Mouse (Mus musculus) kidney, embryonic 15.5 days (tissue): ENCODE results near the gene Phf14. TPM values are rescaled to one million over a fixed set of nuclear protein-coding genes. Genes with fewer than 3 reads are reported as not detected.

Experiments used
- ATAC-seq: fragments of 200-750 bp; cut with Nextera tagmentation; replicated peaks from 2 replicates; pipeline ENCODE4 v1.8.0; 2017; ENCODE audit warnings: moderate TSS enrichment; ENCODE audit not compliant: low FRiP score
- H3K27ac ChIP-seq: fragments of 300-500 bp; sonication (generic); 2 replicates; pipeline ENCODE4 v1.5.1; 2015; ENCODE audit warnings: mild to moderate bottlenecking, inconsistent platforms
- H3K27me3 ChIP-seq: fragments of 300-500 bp; sonication (generic); 2 replicates; pipeline ENCODE4 v1.6.1; 2015; ENCODE audit warnings: inconsistent platforms
- H3K36me3 ChIP-seq: fragments of 300-500 bp; sonication (generic); 2 replicates; pipeline ENCODE4 v1.6.1; 2015; ENCODE audit warnings: inconsistent platforms
- H3K4me1 ChIP-seq: fragments of 300-500 bp; sonication (generic); 2 replicates; pipeline ENCODE4 v1.6.1; 2015; ENCODE audit warnings: inconsistent platforms
- H3K4me2 ChIP-seq: fragments of 300-500 bp; sonication (generic); 2 replicates; pipeline ENCODE4 v1.6.1; 2015; ENCODE audit warnings: moderate library complexity, mild to moderate bottlenecking, inconsistent platforms
- H3K4me3 ChIP-seq: fragments of 300-500 bp; sonication (generic); replicated peaks from 2 replicates; pipeline ENCODE4 v1.5.1; 2015; ENCODE audit warnings: mild to moderate bottlenecking, inconsistent platforms
- H3K9ac ChIP-seq: fragments of 300-500 bp; sonication (generic); 2 replicates; pipeline ENCODE4 v1.6.1; 2015; ENCODE audit warnings: mild to moderate bottlenecking, inconsistent platforms
- H3K9me3 ChIP-seq: fragments of 300-500 bp; sonication (generic); replicated peaks from 2 replicates; pipeline ENCODE4 v1.6.1; 2016; ENCODE audit warnings: inconsistent platforms
- WGBS: fragments of 180-500 bp; shearing (Covaris S2); methylation state at CpG from one replicate; pipeline ENCODE4 v1.1.7; 2015; ENCODE audit warnings: mixed read lengths; 5-methylcytosine and 5-hydroxymethylcytosine counted together
- polyA plus RNA-seq: library from polyadenylated mRNA; unstranded; fragments of >200 nt; fragmentation: Nextera tagmentation; extraction: Ambion mirVana; gene quantifications from 2 replicates; pipeline ENCODE4 v1.2.1, GENCODE M21; 2015

Gene Phf14
- polyA plus RNA-seq, 1 experiment from 2014 or later: 69.7 TPM

GRCm38 (mm10) chr6:12077338-12077737, 169.7 kb downstream of the Phf14 start:
- H3K9ac ChIP-seq: no peak overlapping the region
- no peak overlapping the region for H3K27ac ChIP-seq
- peaks cover 11% of the 10 kb centered on the region for H3K36me3 ChIP-seq
- H3K9me3 ChIP-seq: no peaks in the 10 kb centered on the region
- no peak overlapping the region for H3K4me2 ChIP-seq
- 63% methylated on average over 7 of the region's 7 CpGs for WGBS
- H3K27me3 ChIP-seq: no peaks in the 10 kb centered on the region
- 0 out of 2 replicates have a peak, but pooled peaks cover 3% of the 10 kb centered on the region for H3K4me1 ChIP-seq
- H3K4me3 ChIP-seq: no peak overlapping the region
- no peak for ATAC-seq

GRCm38 (mm10) chr6:12077880-12078618, 170.4 kb downstream of the Phf14 start:
- WGBS: 80% methylated on average over 8 of the region's 8 CpGs
- Histone ChIP-seq H3K9ac (no peak overlapping the region), H3K27ac (no peak overlapping the region)

GRCm38 (mm10) chr6:12079260-12079659, 171.7 kb downstream of the Phf14 start:
- no peak overlapping the region for H3K4me2 ChIP-seq
- H3K4me3 ChIP-seq: no peak overlapping the region
- H3K4me1 ChIP-seq: 0 out of 2 replicates have a peak, but pooled peaks cover 8% of the 10 kb centered on the region
- no peaks in the 10 kb centered on the region for H3K9me3 ChIP-seq
- H3K27me3 ChIP-seq: no peaks in the 10 kb centered on the region
- ATAC-seq: no peak
- H3K27ac ChIP-seq: no peak overlapping the region
- H3K36me3 ChIP-seq: peaks cover 17% of the 10 kb centered on the region
- 90% methylated on average over 4 of the region's 4 CpGs for WGBS
- no peak overlapping the region for H3K9ac ChIP-seq

More at GRCm38 (mm10) chr6:12077880-12078618, 170.4 kb downstream of the Phf14 start:
- Histone ChIP-seq H3K4me2 (no peak overlapping the region), H3K4me3 (no peak overlapping the region), H3K4me1 (0 out of 2 replicates have a peak, but pooled peaks cover 8% of the 10 kb centered on the region), H3K27me3 (no peaks in the 10 kb centered on the region), H3K9me3 (no peaks in the 10 kb centered on the region), H3K36me3 (peaks cover 12% of the 10 kb centered on the region)
- no peak for ATAC-seq

GRCm38 (mm10) chr6:12080423-12080822, 172.8 kb downstream of the Phf14 start:
- no peaks in the 10 kb centered on the region for H3K27me3 ChIP-seq
- no peak overlapping the region for H3K4me2 ChIP-seq
- no peak overlapping the region for H3K4me3 ChIP-seq
- H3K4me1 ChIP-seq: 0 out of 2 replicates have a peak, but pooled peaks cover 8% of the 10 kb centered on the region
- no peak overlapping the region for H3K9ac ChIP-seq
- H3K36me3 ChIP-seq: peaks cover 17% of the 10 kb centered on the region
- ATAC-seq: no peak
- WGBS: 52% methylated on average over 5 of the region's 5 CpGs
- H3K27ac ChIP-seq: no peak overlapping the region
- H3K9me3 ChIP-seq: no peaks in the 10 kb centered on the region

- H3K9me3 ChIP-seq: no peaks in the 10 kb centered on the region
- H3K9ac ChIP-seq: no peak overlapping the region
- 77% methylated on average over 2 of the region's 2 CpGs for WGBS
- H3K4me1 ChIP-seq: 0 out of 2 replicates have a peak, but pooled peaks cover 8% of the 10 kb centered on the region
- no peak overlapping the region for H3K4me2 ChIP-seq
- no peak overlapping the region for H3K4me3 ChIP-seq
- peaks cover 17% of the 10 kb centered on the region for H3K36me3 ChIP-seq
- H3K27ac ChIP-seq: no peak overlapping the region
- no peak for ATAC-seq
- H3K27me3 ChIP-seq: no peaks in the 10 kb centered on the region
Observed at GRCm38 (mm10) chr6:12081722-12082121, 174.1 kb downstream of the Phf14 start.

GRCm38 (mm10) chr6:12082125-12082524, 174.5 kb downstream of the Phf14 start:
- Histone ChIP-seq H3K4me2 (no peak overlapping the region), H3K27ac (no peak overlapping the region; the same call in 1 of the 2 replicates), H3K27me3 (no peaks in the 10 kb centered on the region), H3K4me1 (0 out of 2 replicates have a peak, but pooled peaks cover 8% of the 10 kb centered on the region), H3K4me3 (no peak overlapping the region), H3K9me3 (no peaks in the 10 kb centered on the region), H3K9ac (no peak overlapping the region), H3K36me3 (peaks cover 17% of the 10 kb centered on the region)
- ATAC-seq: no peak
- whole genome bisulfite sequencing: 79% methylated on average over 2 of the region's 2 CpGs

- H3K27me3 ChIP-seq: no peaks in the 10 kb centered on the region
- H3K9me3 ChIP-seq: no peaks in the 10 kb centered on the region
- H3K36me3 ChIP-seq: peaks cover 17% of the 10 kb centered on the region
- no peak for ATAC-seq
- 76% methylated on average over 6 of the region's 6 CpGs for WGBS
- H3K4me1 ChIP-seq: 0 out of 2 replicates have a peak, but pooled peaks cover 8% of the 10 kb centered on the region
- no peak overlapping the region for H3K9ac ChIP-seq
- no peak overlapping the region; the same call in 1 of the 2 replicates for H3K27ac ChIP-seq
- no peak overlapping the region for H3K4me3 ChIP-seq
- H3K4me2 ChIP-seq: no peak overlapping the region
Observed at GRCm38 (mm10) chr6:12082531-12083216, 175.1 kb downstream of the Phf14 start.

- Histone ChIP-seq H3K9ac (no peak overlapping the region), H3K9me3 (no peaks in the 10 kb centered on the region), H3K36me3 (peaks cover 15% of the 10 kb centered on the region), H3K4me3 (no peak overlapping the region), H3K27ac (no peak overlapping the region), H3K27me3 (no peaks in the 10 kb centered on the region), H3K4me1 (0 out of 2 replicates have a peak, but pooled peaks cover 8% of the 10 kb centered on the region), H3K4me2 (no peak overlapping the region)
- 81% methylated on average over 5 of the region's 5 CpGs for WGBS
- ATAC-seq: no peak
Observed at GRCm38 (mm10) chr6:12084721-12085120, 177.1 kb downstream of the Phf14 start.

- Histone ChIP-seq H3K4me2 (no peak overlapping the region), H3K4me1 (no peaks in the 10 kb centered on the region), H3K27ac (no peak overlapping the region), H3K36me3 (no peaks in the 10 kb centered on the region), H3K4me3 (no peak overlapping the region), H3K9me3 (no peaks in the 10 kb centered on the region), H3K9ac (no peak overlapping the region), H3K27me3 (no peaks in the 10 kb centered on the region)
- 63% methylated on average over 3 of the region's 3 CpGs for WGBS
- ATAC-seq: no peak
Observed at GRCm38 (mm10) chr6:12089439-12089992, 181.9 kb downstream of the Phf14 start.

GRCm38 (mm10) chr6:12095716-12096115, 188.1 kb downstream of the Phf14 start:
- Histone ChIP-seq H3K27me3 (no peaks in the 10 kb centered on the region), H3K27ac (no peak overlapping the region), H3K36me3 (no peaks in the 10 kb centered on the region), H3K9me3 (no peaks in the 10 kb centered on the region), H3K4me1 (no peaks in the 10 kb centered on the region), H3K4me2 (no peak overlapping the region), H3K9ac (no peak overlapping the region), H3K4me3 (no peak overlapping the region)
- ATAC-seq: no peak
- WGBS: 76% methylated on average over 1 of the region's 1 CpGs

GRCm38 (mm10) chr6:12097125-12097524, 189.5 kb downstream of the Phf14 start:
- no peak for ATAC-seq
- WGBS: 55% methylated on average over 4 of the region's 4 CpGs

GRCm38 (mm10) chr6:12105144-12105543, 197.5 kb downstream of the Phf14 start:
- H3K27ac ChIP-seq: no peak overlapping the region
- 35% methylated on average over 4 of the region's 4 CpGs for WGBS

More at GRCm38 (mm10) chr6:12097125-12097524, 189.5 kb downstream of the Phf14 start:
- Histone ChIP-seq H3K4me3 (no peak overlapping the region), H3K9me3 (no peaks in the 10 kb centered on the region), H3K36me3 (no peaks in the 10 kb centered on the region), H3K27me3 (no peaks in the 10 kb centered on the region), H3K4me2 (no peak overlapping the region), H3K27ac (no peak overlapping the region), H3K4me1 (no peaks in the 10 kb centered on the region), H3K9ac (no peak overlapping the region)

More at GRCm38 (mm10) chr6:12105144-12105543, 197.5 kb downstream of the Phf14 start:
- Histone ChIP-seq H3K9me3 (no peaks in the 10 kb centered on the region), H3K9ac (no peak overlapping the region), H3K4me3 (no peak overlapping the region), H3K4me1 (0 out of 2 replicates have a peak, but pooled peaks cover 3% of the 10 kb centered on the region), H3K4me2 (no peak overlapping the region), H3K36me3 (no peaks in the 10 kb centered on the region), H3K27me3 (no peaks in the 10 kb centered on the region)
- 0 out of 2 replicates have a peak, but pooled peaks have one; percentile 9 for ATAC-seq
